Mouse (Mus musculus) olfactory bulb, adult 2 months (tissue): ENCODE results near the gene Tnnt3. TPM values are rescaled to one million over a fixed set of nuclear protein-coding genes. Genes with fewer than 3 reads are reported as not detected.

ENCODE experiments used
- H3K27ac ChIP-seq: fragments of 200-500 bp; 2 replicates; pipeline ENCODE4 v1.5.1; 2012; ENCODE audit warnings: low read depth, low read length; ENCODE audit not compliant: insufficient read depth
- H3K4me1 ChIP-seq: fragments of 200-500 bp; 2 replicates; pipeline ENCODE4 v1.6.1; 2012; ENCODE audit warnings: low read length; ENCODE audit not compliant: control insufficient read depth, insufficient read depth
- H3K4me3 ChIP-seq: fragments of 200-500 bp; 2 replicates; pipeline ENCODE4 v1.5.1; 2012; ENCODE audit warnings: mild to moderate bottlenecking, low read depth, low read length, moderate library complexity; ENCODE audit not compliant: insufficient read depth
- CTCF ChIP-seq: fragments of 200-500 bp; IDR thresholded peaks from 2 replicates; pipeline ENCODE4 v1.5.1; 2012; ENCODE audit warnings: low read depth, mild to moderate bottlenecking, low read length, moderate library complexity; ENCODE audit not compliant: insufficient read depth
- POLR2A ChIP-seq: fragments of 200-500 bp; IDR thresholded peaks from 2 replicates; pipeline ENCODE4 v1.6.1; 2012; ENCODE audit warnings: mild to moderate bottlenecking, low read depth, low read length, moderate library complexity; ENCODE audit not compliant: insufficient read depth
- WGBS: fragments of 180-500 bp; shearing (Covaris S2); methylation state at CpG from one replicate; pipeline ENCODE4 v1.1.7; 2018; 5-methylcytosine and 5-hydroxymethylcytosine counted together
- polyA plus RNA-seq: library from polyadenylated mRNA; stranded (reverse); fragments of >200 nt; gene quantifications from 2 replicates; pipeline ENCODE4 v1.2.4, GENCODE M21; 2012; ENCODE audit warnings: low replicate concordance; ENCODE audit not compliant: missing spikeins, insufficient read depth, insufficient read length

Tnnt3 gene
- not detected in 2 replicates for polyA plus RNA-seq

DNA sequence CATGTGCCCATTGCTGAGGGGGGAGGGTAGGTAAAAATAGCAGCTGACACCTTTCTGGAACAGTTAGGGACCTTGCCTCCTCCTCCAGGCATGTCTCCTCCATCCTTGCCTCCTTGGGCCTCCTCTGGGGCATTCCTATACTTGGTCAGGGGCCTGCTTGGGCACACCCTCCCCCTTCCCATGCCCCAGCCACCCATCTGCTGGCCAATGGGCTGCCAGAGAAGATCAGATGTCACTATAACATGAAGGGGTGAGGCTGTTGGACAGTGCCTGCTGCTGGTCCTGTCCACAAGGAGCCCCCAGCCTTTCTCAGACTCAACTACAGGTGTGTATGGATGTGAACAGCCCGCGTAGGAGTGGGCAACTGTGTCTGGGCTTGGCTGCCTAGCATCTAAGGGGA is at the start of gene Tnnt3:
Gene Tnnt3, plus strand, starts transcription at position 262 of the 400 bp plus-strand sequence.
- H3K4me1 ChIP-seq = no peaks in the 10 kb centered on the region
- WGBS = 86% methylated on average over 2 of the region's 2 CpGs
- TF ChIP-seq CTCF (no peak), POLR2A (no peak)

DNA sequence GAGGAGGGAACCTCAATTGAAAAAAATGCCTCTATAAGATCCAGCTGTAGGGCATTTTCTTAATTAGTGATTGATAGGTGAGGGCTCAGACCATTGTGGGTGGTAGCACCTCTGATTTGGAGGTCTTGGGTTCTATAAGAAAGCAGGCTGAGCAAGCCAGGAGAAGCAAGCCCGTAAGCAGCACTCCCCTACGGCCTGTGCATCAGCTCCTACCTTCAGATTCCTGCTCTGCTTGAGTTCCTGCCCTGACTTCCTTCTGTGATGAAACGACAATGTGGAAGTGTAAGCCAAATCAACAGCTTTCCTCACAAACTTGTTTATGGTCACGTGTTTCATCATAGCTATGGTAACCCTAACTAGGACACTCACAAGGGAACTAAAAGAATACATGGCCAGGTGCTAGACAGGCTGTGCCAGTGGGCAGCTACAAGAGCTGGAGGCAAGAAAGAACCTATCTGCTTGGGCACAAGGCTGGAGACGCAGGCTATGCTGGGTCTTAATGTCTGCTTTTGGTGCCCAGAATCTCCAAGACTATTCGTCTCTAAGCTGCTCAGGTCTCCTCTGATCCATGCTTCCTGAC is 49.5 kb upstream of the Tnnt3 start:
- whole genome bisulfite sequencing = 75% methylated on average over 6 of the region's 6 CpGs

More for the DNA sequence above, at the start of gene Tnnt3:
- no peak within 1 kb of the TSS for H3K4me3 ChIP-seq
- no peak within 1 kb of the TSS for H3K27ac ChIP-seq

DNA sequence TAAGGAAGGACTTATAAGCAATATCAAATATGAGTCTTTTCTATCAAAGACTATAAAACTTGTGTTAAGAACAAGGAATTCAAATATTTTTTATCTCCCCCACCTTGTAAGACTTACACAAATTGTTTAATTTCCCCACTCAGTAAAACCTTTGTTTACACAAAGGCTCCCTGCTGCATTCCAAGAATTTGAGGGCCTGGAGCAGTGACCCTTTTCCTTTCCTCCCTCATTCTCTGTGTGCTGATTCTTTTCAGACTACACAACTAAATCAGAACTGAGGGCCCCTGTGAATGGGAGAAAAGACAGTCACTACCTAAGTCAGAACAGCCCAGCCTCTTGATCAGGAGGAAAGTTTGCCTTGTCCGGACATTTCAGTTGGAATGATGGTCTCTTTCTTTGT is 43.9 kb upstream of the Tnnt3 start:
- Histone ChIP-seq H3K27ac (no peak overlapping the region), H3K4me3 (no peak overlapping the region), H3K4me1 (peaks cover 9% of the 10 kb centered on the region; the same call in 1 of the 2 replicates)
- 79% methylated on average over 1 of the region's 1 CpGs for WGBS
- TF ChIP-seq POLR2A = no peak
- TF ChIP-seq CTCF = no peak

More for the DNA sequence above, 49.5 kb upstream of the Tnnt3 start:
- no peak overlapping the region for H3K4me3 ChIP-seq
- H3K27ac ChIP-seq = no peak overlapping the region
- no peaks in the 10 kb centered on the region for H3K4me1 ChIP-seq
- TF ChIP-seq CTCF (no peak), POLR2A (no peak)

DNA sequence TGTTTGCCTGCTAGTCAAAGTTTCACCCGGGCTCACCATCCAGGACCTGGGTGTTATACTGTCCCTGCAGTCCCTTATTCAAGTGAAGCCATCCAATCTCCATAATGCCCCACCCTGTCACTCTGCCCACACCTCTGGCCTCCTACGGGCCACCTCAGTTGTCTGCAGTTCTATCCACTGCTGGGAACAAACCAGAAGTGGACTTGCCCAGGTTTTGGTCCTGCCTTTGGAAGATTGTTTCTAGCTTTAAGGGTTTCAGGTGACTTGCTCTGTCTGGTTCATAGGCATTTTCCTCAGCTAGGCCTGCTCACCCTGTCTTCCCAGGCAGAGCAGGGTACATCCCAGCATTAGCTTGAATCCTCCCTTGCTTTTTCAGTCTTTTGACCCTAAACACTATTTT is 43.4 kb upstream of the Tnnt3 start:
- 63% methylated on average over 2 of the region's 2 CpGs for WGBS
- no peak overlapping the region for H3K27ac ChIP-seq
- no peak overlapping the region for H3K4me3 ChIP-seq
- no peak for TF ChIP-seq POLR2A
- TF ChIP-seq CTCF = no peak
- peaks cover 9% of the 10 kb centered on the region; the same call in 1 of the 2 replicates for H3K4me1 ChIP-seq

DNA sequence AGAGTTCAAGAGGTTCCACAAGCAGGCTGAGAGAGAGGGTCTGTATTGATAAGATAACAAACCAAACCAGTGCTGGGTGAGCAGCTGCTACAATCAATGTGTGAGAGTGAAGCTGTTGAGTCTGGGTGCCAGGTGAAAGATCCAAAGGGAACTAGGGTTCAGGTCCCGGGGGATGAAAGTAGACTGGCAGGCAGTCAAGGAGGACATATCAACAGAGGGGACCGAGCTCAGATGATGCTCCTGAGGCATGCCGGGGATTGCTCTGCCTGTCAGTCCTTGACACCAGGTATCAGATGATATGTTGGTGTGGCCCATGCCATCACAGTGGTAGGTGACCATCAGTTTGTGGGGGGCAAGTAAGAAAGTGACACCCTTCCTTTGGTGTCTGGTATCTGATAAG is 41.8 kb upstream of the Tnnt3 start:
- TF ChIP-seq CTCF = no peak
- no peak for TF ChIP-seq POLR2A
- no peak overlapping the region for H3K4me3 ChIP-seq
- H3K27ac ChIP-seq = no peak overlapping the region
- 84% methylated on average over 3 of the region's 3 CpGs for WGBS
- H3K4me1 ChIP-seq = peaks cover 9% of the 10 kb centered on the region; the same call in 1 of the 2 replicates

DNA sequence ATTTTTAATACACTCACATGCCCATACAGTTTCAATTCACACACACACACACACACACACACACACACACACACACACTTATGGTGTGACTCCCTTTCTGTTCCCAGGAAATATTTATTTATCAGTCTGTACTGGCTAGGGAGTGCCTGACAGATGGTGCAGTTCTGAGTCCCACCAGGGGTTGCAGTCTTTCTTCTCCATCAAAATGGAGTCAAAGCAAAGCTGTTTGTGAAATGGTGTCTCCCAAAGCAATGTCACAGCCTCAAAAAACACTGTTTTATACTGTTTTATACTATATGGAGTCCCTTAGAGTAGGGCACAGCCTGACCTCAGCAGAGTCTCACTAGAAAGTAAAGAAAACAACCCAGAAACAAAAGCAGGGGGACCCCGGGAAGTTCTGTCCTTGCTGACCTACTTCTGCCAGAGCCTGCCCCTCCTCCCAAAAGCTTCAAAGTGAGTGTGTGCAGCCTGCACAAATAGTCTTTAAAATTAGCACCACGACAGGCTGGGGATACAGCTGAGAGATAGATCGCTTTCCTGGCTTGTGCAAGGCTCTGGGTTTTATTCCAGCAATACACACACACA is 41.3 kb upstream of the Tnnt3 start:
- Histone ChIP-seq H3K4me3 (no peak overlapping the region), H3K4me1 (peaks cover 9% of the 10 kb centered on the region; the same call in 1 of the 2 replicates), H3K27ac (no peak overlapping the region)
- WGBS = 6% methylated on average over 3 of the region's 3 CpGs
- TF ChIP-seq POLR2A (no peak), CTCF (no peak)

DNA sequence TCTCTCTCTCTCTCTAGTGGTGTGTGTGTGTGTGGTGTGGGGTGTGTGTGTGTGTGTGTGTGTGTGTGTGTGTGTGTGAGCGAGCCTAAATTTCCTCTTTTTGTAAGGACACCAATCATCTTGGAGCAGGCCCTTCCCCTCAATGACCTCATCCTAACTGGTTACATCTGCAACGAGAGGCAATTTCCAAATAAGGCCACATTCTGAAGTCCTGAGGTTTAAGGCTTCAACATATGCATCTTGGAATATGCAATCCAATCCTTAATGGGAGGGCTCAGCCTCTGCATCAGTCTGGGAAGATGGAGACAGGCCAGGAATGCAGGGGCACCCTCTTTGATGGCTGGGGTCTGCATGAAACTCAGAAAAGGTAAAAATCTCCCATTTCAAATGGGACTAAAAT is 40.6 kb upstream of the Tnnt3 start:
- 40% methylated on average over 2 of the region's 2 CpGs for WGBS
- peaks cover 9% of the 10 kb centered on the region; the same call in 1 of the 2 replicates for H3K4me1 ChIP-seq
- no peak overlapping the region for H3K27ac ChIP-seq
- no peak overlapping the region for H3K4me3 ChIP-seq
- TF ChIP-seq CTCF = no peak
- TF ChIP-seq POLR2A = no peak

DNA sequence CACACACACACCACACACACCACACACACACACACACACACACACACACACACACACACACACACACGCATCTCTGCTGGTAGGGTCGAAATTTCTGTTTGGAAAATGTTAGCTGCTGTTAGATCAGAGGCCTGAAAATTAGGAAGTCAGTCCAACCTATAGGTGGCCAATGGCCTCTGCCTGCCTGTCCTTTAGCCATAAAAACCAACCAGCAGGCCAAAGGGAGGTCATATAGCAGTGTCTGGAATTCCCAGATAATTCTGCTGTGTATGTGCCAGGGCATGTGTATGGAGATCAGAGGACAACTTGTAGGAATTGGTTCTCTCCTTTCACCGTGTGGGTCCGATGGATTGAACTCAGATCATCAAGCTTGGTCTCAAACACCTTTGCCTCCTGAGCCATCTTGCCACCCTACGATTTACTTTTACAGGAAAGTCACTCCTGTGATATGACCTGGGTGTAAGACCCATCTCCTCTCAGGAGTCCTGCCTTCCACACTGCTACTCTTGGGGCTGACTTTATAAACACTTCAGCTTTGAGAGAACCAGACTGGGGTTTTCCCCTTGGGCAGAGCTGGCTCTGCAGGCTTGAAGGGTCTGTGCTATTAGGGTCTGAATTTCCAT is 39.8 kb upstream of the Tnnt3 start:
- Histone ChIP-seq H3K4me1 (peaks cover 9% of the 10 kb centered on the region; the same call in 1 of the 2 replicates), H3K27ac (no peak overlapping the region), H3K4me3 (no peak overlapping the region)
- TF ChIP-seq CTCF (no peak), POLR2A (no peak)
- WGBS = 89% methylated on average over 5 of the region's 5 CpGs

DNA sequence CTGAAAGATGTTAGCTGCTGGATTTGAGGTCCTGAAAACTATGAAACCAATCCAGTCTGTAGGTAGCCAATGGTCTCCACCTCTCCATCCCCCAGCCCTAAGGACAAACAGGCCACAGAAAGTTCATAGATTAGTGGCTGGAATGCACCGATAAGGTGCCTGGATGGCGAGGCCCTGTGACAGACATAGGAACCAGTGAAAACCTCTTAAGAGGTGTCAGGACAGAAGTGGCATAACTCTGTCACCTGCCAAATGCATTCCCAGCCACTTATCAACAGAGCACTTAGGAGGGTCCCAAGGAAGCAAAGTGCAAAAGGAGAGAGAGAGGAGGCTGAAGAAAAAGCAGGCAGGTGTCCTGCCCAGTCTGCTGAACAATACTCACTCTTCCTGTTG is 39.3 kb upstream of the Tnnt3 start:
- no peak overlapping the region for H3K27ac ChIP-seq
- no peak for TF ChIP-seq CTCF
- no peak for TF ChIP-seq POLR2A
- WGBS = 98% methylated on average over 2 of the region's 2 CpGs
- H3K4me3 ChIP-seq = no peak overlapping the region
- H3K4me1 ChIP-seq = peaks cover 9% of the 10 kb centered on the region; the same call in 1 of the 2 replicates

DNA sequence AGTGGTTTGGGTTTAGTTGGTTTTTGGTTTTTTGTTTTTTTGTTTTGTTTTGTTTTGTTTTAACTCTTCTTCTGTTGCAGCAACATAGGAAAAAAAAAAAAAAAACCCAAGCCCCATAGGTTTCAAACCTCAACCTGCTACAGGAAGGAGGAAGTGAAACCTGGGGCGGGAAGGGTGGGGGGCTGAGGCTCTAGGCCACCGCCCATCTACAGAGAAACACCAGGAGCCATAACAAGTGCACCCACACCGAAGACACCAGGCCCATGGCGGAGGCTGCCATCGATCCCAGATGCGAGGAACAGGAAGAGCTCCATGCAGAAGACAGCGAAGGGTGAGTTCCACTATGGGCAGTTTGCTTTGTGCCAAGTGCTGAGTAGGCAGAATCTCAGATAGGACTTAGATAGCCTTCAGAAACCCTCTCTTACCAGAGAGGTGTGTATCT is 38.0 kb upstream of the Tnnt3 start, which contains the start of gene Lsp1:
Gene Lsp1, plus strand, starts transcription at position 174 of the 442 bp plus-strand sequence.
- TF ChIP-seq POLR2A (no peak), CTCF (no peak)
- Histone ChIP-seq H3K27ac (no peak within 1 kb of the TSS), H3K4me3 (no peak within 1 kb of the TSS), H3K4me1 (peaks cover 9% of the 10 kb centered on the region; the same call in 1 of the 2 replicates)
- 94% methylated on average over 7 of the region's 7 CpGs for WGBS
